Mouse (Mus musculus) lung, adult 2 months (tissue): Measurements from ENCODE around the gene Kcnma1. TPM values are rescaled to one million over a fixed set of nuclear protein-coding genes. Genes with fewer than 3 reads are reported as not detected.

Experiments used
- DNase-seq: peaks from one replicate; pipeline ENCODE4 v3.0.0; 2022
- H3K4me1 ChIP-seq: fragments of 200-500 bp; 2 replicates; pipeline ENCODE4 v1.6.1; 2011; ENCODE audit warnings: low read length; ENCODE audit not compliant: control insufficient read depth, insufficient read depth
- H3K4me3 ChIP-seq: fragments of 200-500 bp; replicated peaks from 2 replicates; pipeline ENCODE3; 2011; ENCODE audit warnings: low read depth, mild to moderate bottlenecking, control low read depth, low read length; ENCODE audit errors: extremely low read depth
- CTCF ChIP-seq: fragments of 200-500 bp; IDR thresholded peaks from 2 replicates; pipeline ENCODE4 v1.5.1; 2011; ENCODE audit warnings: mild to moderate bottlenecking, low read length, control low read depth; ENCODE audit not compliant: insufficient read depth
- POLR2A ChIP-seq: fragments of 200-500 bp; IDR thresholded peaks from 2 replicates; pipeline ENCODE4 v1.6.1; 2011; ENCODE audit warnings: low read depth, mild to moderate bottlenecking, control low read depth, low read length, borderline replicate concordance; ENCODE audit errors: extremely low read depth
- WGBS: fragments of 180-500 bp; shearing (Covaris S2); methylation state at CpG from one replicate; pipeline ENCODE4 v1.1.7; 2018; 5-methylcytosine and 5-hydroxymethylcytosine counted together
- polyA plus RNA-seq: library from polyadenylated mRNA; depleted of rRNA; stranded (reverse); fragments of >200 nt; gene quantifications from 2 replicates; pipeline ENCODE4 v1.2.3, GENCODE M21; 2012

Kcnma1 gene
- polyA plus RNA-seq, 1 experiment = 1.6 TPM

DNA sequence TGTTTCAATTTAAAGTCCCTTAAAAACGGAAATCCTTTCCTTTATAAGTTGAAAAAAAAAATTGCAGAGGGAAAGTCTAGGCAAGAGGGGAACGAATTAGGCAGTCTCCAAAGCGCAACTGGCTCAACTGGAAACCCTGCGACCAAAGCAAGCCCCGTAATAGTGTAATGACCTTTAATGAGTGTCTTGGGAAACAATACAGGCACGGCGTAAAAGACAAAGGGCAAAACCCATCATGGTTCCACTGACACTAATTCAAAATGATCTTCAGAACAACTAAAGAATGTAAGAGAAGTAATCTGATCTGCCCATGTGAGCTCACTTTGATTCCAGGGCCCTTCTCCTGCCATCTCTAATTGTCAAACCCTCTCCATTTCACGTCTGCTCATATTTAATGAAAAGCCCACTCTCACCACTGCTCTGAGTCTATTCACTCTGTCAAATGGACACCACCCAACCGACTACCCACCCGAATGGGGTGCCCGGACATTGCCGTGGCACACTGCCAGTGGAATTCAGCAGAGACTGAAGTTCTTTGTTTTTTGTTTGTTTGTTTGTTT lies 591.7 kb downstream of the Kcnma1 start:
- DNase-seq = no peak
- Histone ChIP-seq H3K4me3 (no peak overlapping the region), H3K4me1 (no peaks in the 10 kb centered on the region)
- TF ChIP-seq POLR2A (no peak), CTCF (no peak)
- WGBS = 83% methylated on average over 12 of the region's 12 CpGs

DNA sequence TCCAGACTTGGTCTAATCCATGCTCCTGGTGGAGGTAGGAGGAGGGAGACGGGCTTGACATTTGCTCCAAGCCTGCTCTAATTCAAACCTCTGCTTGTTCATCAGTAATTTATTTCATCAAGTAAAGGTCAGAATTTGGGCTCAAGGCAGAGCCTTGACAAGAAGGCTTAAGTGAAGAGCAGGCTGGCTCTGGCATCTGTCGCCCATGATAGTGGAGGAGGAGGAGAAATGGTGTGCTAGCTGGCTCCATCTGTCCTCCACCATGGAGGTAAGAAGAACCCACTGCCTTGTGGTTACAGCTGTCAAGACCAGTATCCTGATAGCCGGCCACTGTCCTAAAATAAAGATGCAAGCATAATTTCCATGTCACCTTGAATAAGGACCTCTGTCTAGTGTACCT lies 595.3 kb downstream of the Kcnma1 start:
- H3K4me1 ChIP-seq = no peaks in the 10 kb centered on the region
- no peak overlapping the region for H3K4me3 ChIP-seq
- WGBS = 92% methylated on average over 3 of the region's 3 CpGs
- TF ChIP-seq POLR2A (no peak), CTCF (no peak)
- DNase-seq = no peak

DNA sequence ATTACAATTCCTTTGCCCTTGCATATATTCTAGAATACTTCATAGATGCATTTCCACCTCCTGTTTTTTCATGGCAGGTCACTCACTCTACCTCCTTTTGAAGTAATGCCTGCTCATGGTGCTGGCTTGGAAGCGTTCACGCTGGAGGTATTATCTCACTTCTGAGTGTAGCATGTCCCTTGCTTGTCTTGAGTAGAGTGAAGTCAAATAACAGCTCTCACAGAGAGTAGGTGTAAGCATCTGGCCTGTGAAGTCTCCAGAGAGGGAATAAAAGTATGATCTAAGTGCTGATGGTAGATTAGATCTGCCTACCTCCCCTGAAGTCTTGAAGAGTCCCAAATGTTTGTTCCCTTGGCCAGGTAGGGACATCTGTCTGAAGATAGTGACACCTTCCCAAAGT lies 607.2 kb downstream of the Kcnma1 start:
- DNase-seq = no peak
- Histone ChIP-seq H3K4me3 (no peak overlapping the region), H3K4me1 (no peaks in the 10 kb centered on the region)
- TF ChIP-seq CTCF = no peak
- TF ChIP-seq POLR2A = no peak
- 75% methylated on average over 2 of the region's 2 CpGs for WGBS

- WGBS = 12% methylated on average over 6 of the region's 6 CpGs
- H3K4me3 ChIP-seq = no peak overlapping the region
- no peak for DNase-seq
- H3K4me1 ChIP-seq = no peaks in the 10 kb centered on the region
- TF ChIP-seq CTCF (peak; percentile 24; the same call in 1 of the 2 replicates), POLR2A (no peak)
Observed at GRCm38 (mm10) chr14:23400777-23401469, 613.4 kb downstream of the Kcnma1 start.

DNA sequence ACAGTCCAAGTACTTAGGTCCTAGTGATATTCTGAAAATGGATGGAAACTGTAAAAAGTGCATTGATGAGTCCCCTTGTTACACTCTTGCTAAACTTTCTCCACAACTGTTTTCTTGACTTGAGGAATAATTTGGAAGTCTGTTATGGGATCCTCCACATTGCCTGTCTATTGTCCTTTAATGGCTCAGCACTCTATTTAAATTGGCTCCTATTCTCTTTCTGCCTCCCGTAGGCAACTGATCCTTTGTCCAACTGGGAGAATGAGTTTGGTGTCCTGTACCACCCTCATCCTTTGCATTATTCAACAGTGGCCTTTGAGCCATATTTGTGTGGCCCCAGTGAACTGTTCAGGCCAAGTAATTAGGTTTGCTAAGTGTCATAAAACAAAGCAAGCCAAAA lies 616.6 kb downstream of the Kcnma1 start:
- H3K4me3 ChIP-seq = no peak overlapping the region
- no peaks in the 10 kb centered on the region for H3K4me1 ChIP-seq
- no peak for DNase-seq
- 83% methylated on average over 1 of the region's 1 CpGs for whole genome bisulfite sequencing
- TF ChIP-seq CTCF = no peak
- no peak for TF ChIP-seq POLR2A

DNA sequence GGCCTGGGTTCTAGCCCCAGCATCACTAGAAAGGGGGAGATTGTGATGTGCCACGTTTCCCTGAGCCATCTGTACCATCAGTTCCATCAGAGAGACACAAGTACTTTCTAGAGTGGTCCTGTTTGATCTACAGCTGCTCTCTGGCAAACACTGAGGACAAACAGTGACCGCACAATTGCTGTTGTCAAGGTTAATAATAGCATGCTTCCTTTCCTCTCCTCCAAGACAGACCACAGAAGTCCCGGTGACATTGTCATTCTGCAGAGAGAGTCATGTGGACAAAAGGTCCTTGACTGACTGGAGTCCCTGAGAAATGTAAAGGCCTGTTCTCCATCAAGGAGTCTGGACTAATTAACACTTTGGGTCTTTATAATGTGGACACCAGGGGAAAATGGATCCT lies 622.7 kb downstream of the Kcnma1 start:
- WGBS = 29% methylated on average over 3 of the region's 3 CpGs
- DNase-seq = no peak
- no peaks in the 10 kb centered on the region for H3K4me1 ChIP-seq
- no peak overlapping the region for H3K4me3 ChIP-seq
- TF ChIP-seq CTCF = no peak
- no peak for TF ChIP-seq POLR2A

DNA sequence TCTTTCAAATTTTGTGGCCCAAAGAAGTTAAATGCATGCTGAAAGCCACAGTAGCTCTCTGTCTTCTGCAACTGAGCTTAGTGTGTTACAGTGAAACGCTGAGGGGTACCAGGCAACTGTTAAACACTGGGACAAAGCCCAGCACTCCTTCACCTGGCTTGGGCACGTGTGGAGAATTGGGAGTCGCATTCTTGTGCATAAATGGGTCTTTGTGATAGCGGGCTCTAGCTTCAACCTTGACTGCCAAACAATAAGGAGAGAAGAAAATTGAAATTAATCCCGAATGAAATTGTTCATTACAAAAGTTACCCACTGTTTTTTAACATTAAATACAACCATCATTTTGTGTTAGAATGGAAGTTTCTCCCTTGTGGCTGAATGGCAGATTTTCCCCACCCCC lies 623.5 kb downstream of the Kcnma1 start:
- no peak for TF ChIP-seq POLR2A
- TF ChIP-seq CTCF = no peak
- Histone ChIP-seq H3K4me1 (no peaks in the 10 kb centered on the region), H3K4me3 (no peak overlapping the region)
- WGBS = 74% methylated on average over 5 of the region's 5 CpGs
- no peak for DNase-seq

GRCm38 (mm10) chr14:23390161-23390560 lies 624.1 kb downstream of the Kcnma1 start:
- WGBS = 63% methylated on average over 4 of the region's 4 CpGs
- Histone ChIP-seq H3K4me1 (no peaks in the 10 kb centered on the region), H3K4me3 (no peak overlapping the region)
- no peak for TF ChIP-seq CTCF
- TF ChIP-seq POLR2A = no peak
- DNase-seq = no peak

DNA sequence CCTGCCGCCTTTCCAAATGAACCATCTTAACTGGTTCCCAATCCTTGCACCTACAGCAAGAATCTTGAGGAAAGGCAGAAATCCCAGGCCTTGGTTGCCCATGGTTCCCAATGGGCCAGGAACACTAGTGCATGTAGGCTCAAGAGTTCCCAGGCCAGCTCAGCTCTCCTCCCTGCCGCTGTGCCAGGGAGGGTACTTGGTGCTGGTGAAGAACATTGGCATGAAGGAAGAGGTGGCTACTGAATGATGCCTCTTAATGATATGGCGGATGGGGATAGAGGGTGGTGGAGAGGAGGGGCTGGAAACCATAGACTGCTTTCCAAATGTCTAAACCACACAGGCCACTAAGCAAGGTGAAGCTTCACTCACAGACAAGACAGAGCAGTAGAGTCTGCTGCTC lies 627.5 kb downstream of the Kcnma1 start:
- no peak overlapping the region for H3K4me3 ChIP-seq
- no peak for DNase-seq
- H3K4me1 ChIP-seq = no peaks in the 10 kb centered on the region
- TF ChIP-seq POLR2A = no peak
- TF ChIP-seq CTCF = no peak
- 95% methylated on average over 3 of the region's 3 CpGs for WGBS

DNA sequence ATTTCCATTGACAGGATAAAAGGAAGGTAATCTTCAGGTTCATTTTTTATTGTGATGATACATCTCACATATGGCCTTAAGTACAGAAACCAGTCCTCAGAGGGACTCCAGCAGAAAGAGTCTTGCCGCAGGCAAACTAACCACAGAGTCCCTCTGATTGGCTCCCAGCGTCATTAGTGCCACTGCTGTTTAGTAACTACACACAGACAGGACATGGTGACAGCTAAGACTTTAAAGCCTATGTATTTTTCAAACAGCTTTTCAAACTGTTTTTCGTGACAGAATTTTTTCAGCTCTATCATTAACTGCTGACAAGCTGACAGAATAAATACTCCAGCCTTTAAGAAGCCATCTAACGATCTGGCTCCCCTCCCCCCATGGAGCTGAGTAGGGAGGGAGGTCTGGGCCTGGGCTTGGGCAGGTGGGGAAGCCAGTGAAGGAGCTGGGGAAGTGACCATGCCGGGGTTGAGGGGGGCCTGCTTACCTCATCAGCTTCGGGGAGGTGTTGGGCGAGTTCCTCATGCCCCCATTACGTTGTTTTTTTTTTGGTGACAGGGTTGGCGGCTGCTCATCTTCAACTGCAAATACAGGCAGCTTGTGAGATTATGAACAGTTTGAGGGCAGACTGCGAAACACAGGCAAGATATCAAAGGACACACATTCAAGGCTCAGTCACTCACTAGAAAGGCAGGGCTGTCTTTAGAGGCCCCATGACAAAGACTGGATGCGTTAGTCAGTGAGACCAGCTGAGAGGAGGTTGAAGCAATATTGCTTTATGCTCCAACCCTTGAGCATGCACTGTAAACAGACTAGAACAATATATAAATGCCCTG lies 628.3 kb downstream of the Kcnma1 start:
- no peak for TF ChIP-seq POLR2A
- TF ChIP-seq CTCF = no peak
- Histone ChIP-seq H3K4me1 (no peaks in the 10 kb centered on the region), H3K4me3 (no peak overlapping the region)
- no peak for DNase-seq
- WGBS = 44% methylated on average over 11 of the region's 11 CpGs
